Mouse (Mus musculus) hindbrain, embryonic 13.5 days (tissue): Measurements from ENCODE around the gene Cux2. TPM values are rescaled to one million over a fixed set of nuclear protein-coding genes. Genes with fewer than 3 reads are reported as not detected.

Source experiments
- ATAC-seq: fragments of 200-750 bp; cut with Nextera tagmentation; 2 replicates; pipeline ENCODE4 v1.8.0; 2017; ENCODE audit warnings: moderate TSS enrichment; ENCODE audit not compliant: low FRiP score
- H3K27ac ChIP-seq: fragments of 300-500 bp; sonication (generic); 2 replicates; pipeline ENCODE4 v1.5.1; 2015; ENCODE audit warnings: inconsistent platforms, mild to moderate bottlenecking, moderate library complexity
- H3K27me3 ChIP-seq: fragments of 300-500 bp; sonication (generic); 2 replicates; pipeline ENCODE4 v1.6.1; 2015; ENCODE audit warnings: mild to moderate bottlenecking, inconsistent platforms
- H3K36me3 ChIP-seq: fragments of 300-500 bp; sonication (generic); 2 replicates; pipeline ENCODE4 v1.6.1; 2015; ENCODE audit warnings: mild to moderate bottlenecking, inconsistent platforms
- H3K4me1 ChIP-seq: fragments of 300-500 bp; sonication (generic); replicated peaks from 2 replicates; pipeline ENCODE4 v1.6.1; 2015; ENCODE audit warnings: inconsistent platforms
- H3K4me2 ChIP-seq: fragments of 300-500 bp; sonication (generic); 2 replicates; pipeline ENCODE4 v1.6.1; 2015; ENCODE audit warnings: inconsistent platforms, mild to moderate bottlenecking, moderate library complexity
- H3K4me3 ChIP-seq: fragments of 300-500 bp; sonication (generic); 2 replicates; pipeline ENCODE4 v1.5.1; 2015; ENCODE audit warnings: mild to moderate bottlenecking, inconsistent platforms
- H3K9ac ChIP-seq: fragments of 300-500 bp; sonication (generic); 2 replicates; pipeline ENCODE4 v1.6.1; 2015; ENCODE audit warnings: mild to moderate bottlenecking, inconsistent platforms
- H3K9me3 ChIP-seq: fragments of 300-500 bp; sonication (generic); 2 replicates; pipeline ENCODE4 v1.6.1; 2016; ENCODE audit warnings: inconsistent platforms
- WGBS: fragments of 180-500 bp; shearing (Covaris S2); methylation state at CpG from one replicate; pipeline ENCODE4 v1.1.7; 2015; 5-methylcytosine and 5-hydroxymethylcytosine counted together
- polyA plus RNA-seq: library from polyadenylated mRNA; unstranded; fragments of >200 nt; fragmentation: Nextera tagmentation; extraction: Ambion mirVana; gene quantifications from 2 replicates; pipeline ENCODE4 v1.2.1, GENCODE M21; 2015

Cux2 gene
- polyA plus RNA-seq, 1 experiment from 2014 or later = 29.1 TPM

GRCm38 (mm10) chr5:121928362-121929000 lies 121.4 kb downstream of the Cux2 start:
- Histone ChIP-seq H3K4me2 (no peak overlapping the region), H3K4me1 (peaks cover 91% of the 10 kb centered on the region), H3K27ac (peak overlapping the region; percentile 80), H3K9me3 (no peaks in the 10 kb centered on the region), H3K4me3 (no peak overlapping the region), H3K27me3 (peaks cover 7% of the 10 kb centered on the region; the same call in 1 of the 2 replicates), H3K36me3 (no peaks in the 10 kb centered on the region), H3K9ac (0 out of 2 replicates have a peak overlapping the region, but pooled peaks have one; percentile 19)
- ATAC-seq = no peak
- 38% methylated on average over 17 of the region's 17 CpGs for WGBS

- peaks cover 83% of the 10 kb centered on the region for H3K4me1 ChIP-seq
- no peaks in the 10 kb centered on the region for H3K36me3 ChIP-seq
- peak overlapping the region; percentile 53; the same call in 1 of the 2 replicates for H3K4me2 ChIP-seq
- no peak overlapping the region for H3K4me3 ChIP-seq
- no peak for ATAC-seq
- peak overlapping the region; percentile 81 for H3K27ac ChIP-seq
- no peak overlapping the region for H3K9ac ChIP-seq
- WGBS = 13% methylated on average over 2 of the region's 2 CpGs
- peaks cover 17% of the 10 kb centered on the region; the same call in 1 of the 2 replicates for H3K27me3 ChIP-seq
- no peaks in the 10 kb centered on the region for H3K9me3 ChIP-seq
Observed at GRCm38 (mm10) chr5:121926543-121926814, 123.4 kb downstream of the Cux2 start.

- peaks cover 82% of the 10 kb centered on the region for H3K4me1 ChIP-seq
- ATAC-seq = no peak
Observed at GRCm38 (mm10) chr5:121925751-121926542, 124.0 kb downstream of the Cux2 start.

GRCm38 (mm10) chr5:121925291-121925690 lies 124.6 kb downstream of the Cux2 start:
- no peak for ATAC-seq
- Histone ChIP-seq H3K36me3 (no peaks in the 10 kb centered on the region), H3K27me3 (peaks cover 17% of the 10 kb centered on the region; the same call in 1 of the 2 replicates), H3K9ac (peak overlapping the region; percentile 60), H3K4me3 (peak overlapping the region; percentile 18), H3K4me1 (peaks cover 80% of the 10 kb centered on the region), H3K27ac (peak overlapping the region; percentile 81), H3K4me2 (peak overlapping the region; percentile 53), H3K9me3 (no peaks in the 10 kb centered on the region)
- 9% methylated on average over 23 of the region's 23 CpGs for WGBS

More at GRCm38 (mm10) chr5:121925751-121926542, 124.0 kb downstream of the Cux2 start:
- Histone ChIP-seq H3K9me3 (no peaks in the 10 kb centered on the region), H3K9ac (peak overlapping the region; percentile 60), H3K4me3 (peak overlapping the region; percentile 18), H3K27ac (peak overlapping the region; percentile 81), H3K36me3 (no peaks in the 10 kb centered on the region), H3K27me3 (peaks cover 17% of the 10 kb centered on the region; the same call in 1 of the 2 replicates), H3K4me2 (peak overlapping the region; percentile 53)
- WGBS = 10% methylated on average over 28 of the region's 28 CpGs

- Histone ChIP-seq H3K4me1 (peaks cover 79% of the 10 kb centered on the region), H3K4me2 (peak overlapping the region; percentile 53; the same call in 1 of the 2 replicates), H3K4me3 (no peak overlapping the region), H3K27ac (peak overlapping the region; percentile 58), H3K9me3 (no peaks in the 10 kb centered on the region), H3K36me3 (no peaks in the 10 kb centered on the region), H3K27me3 (peaks cover 17% of the 10 kb centered on the region; the same call in 1 of the 2 replicates), H3K9ac (no peak overlapping the region)
- 17% methylated on average over 9 of the region's 9 CpGs for WGBS
- no peak for ATAC-seq
Observed at GRCm38 (mm10) chr5:121924423-121924822, 125.5 kb downstream of the Cux2 start.

- 83% methylated on average over 17 of the region's 17 CpGs for WGBS
- Histone ChIP-seq H3K27me3 (peaks cover 17% of the 10 kb centered on the region; the same call in 1 of the 2 replicates), H3K4me3 (no peak overlapping the region), H3K27ac (no peak overlapping the region), H3K9ac (no peak overlapping the region), H3K9me3 (no peaks in the 10 kb centered on the region), H3K36me3 (no peaks in the 10 kb centered on the region), H3K4me1 (peaks cover 71% of the 10 kb centered on the region), H3K4me2 (no peak overlapping the region)
- ATAC-seq = no peak
Observed at GRCm38 (mm10) chr5:121922942-121923826, 126.7 kb downstream of the Cux2 start.

- no peaks in the 10 kb centered on the region for H3K36me3 ChIP-seq
- no peak overlapping the region for H3K9ac ChIP-seq
- no peak overlapping the region for H3K4me2 ChIP-seq
- H3K9me3 ChIP-seq = no peaks in the 10 kb centered on the region
- H3K4me3 ChIP-seq = no peak overlapping the region
- no peak overlapping the region for H3K27ac ChIP-seq
- peaks cover 36% of the 10 kb centered on the region for H3K4me1 ChIP-seq
- 54% methylated on average over 7 of the region's 7 CpGs for WGBS
- H3K27me3 ChIP-seq = peaks cover 15% of the 10 kb centered on the region; the same call in 1 of the 2 replicates
- no peak for ATAC-seq
Observed at GRCm38 (mm10) chr5:121919216-121919615, 130.7 kb downstream of the Cux2 start.

GRCm38 (mm10) chr5:121916813-121917212 lies 133.1 kb downstream of the Cux2 start:
- no peaks in the 10 kb centered on the region for H3K9me3 ChIP-seq
- WGBS = 91% methylated on average over 4 of the region's 4 CpGs

GRCm38 (mm10) chr5:121913999-121914398 lies 135.9 kb downstream of the Cux2 start:
- Histone ChIP-seq H3K9me3 (no peaks in the 10 kb centered on the region), H3K4me1 (peaks cover 21% of the 10 kb centered on the region), H3K27me3 (peaks cover 12% of the 10 kb centered on the region; the same call in 1 of the 2 replicates), H3K27ac (peak overlapping the region; percentile 82), H3K4me2 (no peak overlapping the region), H3K36me3 (no peaks in the 10 kb centered on the region), H3K4me3 (no peak overlapping the region), H3K9ac (peak overlapping the region; percentile 59; the same call in 1 of the 2 replicates)
- ATAC-seq = no peak
- 29% methylated on average over 23 of the region's 23 CpGs for WGBS

More at GRCm38 (mm10) chr5:121916813-121917212, 133.1 kb downstream of the Cux2 start:
- peaks cover 7% of the 10 kb centered on the region; the same call in 1 of the 2 replicates for H3K27me3 ChIP-seq
- H3K4me1 ChIP-seq = peaks cover 27% of the 10 kb centered on the region
- ATAC-seq = no peak
- no peaks in the 10 kb centered on the region for H3K36me3 ChIP-seq
- no peak overlapping the region for H3K4me3 ChIP-seq
- no peak overlapping the region for H3K27ac ChIP-seq
- no peak overlapping the region for H3K9ac ChIP-seq
- no peak overlapping the region for H3K4me2 ChIP-seq

- H3K27ac ChIP-seq = peak overlapping the region; percentile 78
- no peaks in the 10 kb centered on the region for H3K36me3 ChIP-seq
- H3K27me3 ChIP-seq = peaks cover 12% of the 10 kb centered on the region; the same call in 1 of the 2 replicates
- WGBS = 58% methylated on average over 21 of the region's 21 CpGs
- H3K4me3 ChIP-seq = no peak overlapping the region
- no peak overlapping the region for H3K4me2 ChIP-seq
- H3K4me1 ChIP-seq = peaks cover 26% of the 10 kb centered on the region
- H3K9me3 ChIP-seq = no peaks in the 10 kb centered on the region
- peak; percentile 25; the same call in 1 of the 2 replicates for ATAC-seq
- H3K9ac ChIP-seq = no peak overlapping the region
Observed at GRCm38 (mm10) chr5:121909226-121909985, 140.5 kb downstream of the Cux2 start.

- WGBS = 78% methylated on average over 17 of the region's 17 CpGs
Observed at GRCm38 (mm10) chr5:121905671-121906070, 144.2 kb downstream of the Cux2 start.

More at GRCm38 (mm10) chr5:121905671-121906070, 144.2 kb downstream of the Cux2 start:
- Histone ChIP-seq H3K4me1 (peaks cover 42% of the 10 kb centered on the region), H3K4me2 (no peak overlapping the region), H3K27me3 (no peaks in the 10 kb centered on the region), H3K36me3 (no peaks in the 10 kb centered on the region), H3K4me3 (no peak overlapping the region), H3K9me3 (no peaks in the 10 kb centered on the region), H3K9ac (peak overlapping the region; percentile 24; the same call in 1 of the 2 replicates), H3K27ac (no peak overlapping the region)
- no peak for ATAC-seq
